Mouse (Mus musculus) hindbrain, embryonic 12.5 days (tissue): Measurements from ENCODE around the gene Fbxl5. TPM values are rescaled to one million over a fixed set of nuclear protein-coding genes. Genes with fewer than 3 reads are reported as not detected.

Experiments
- ATAC-seq: fragments of 200-750 bp; cut with Nextera tagmentation; 2 replicates; pipeline ENCODE4 v1.8.0; 2017; ENCODE audit warnings: moderate TSS enrichment; ENCODE audit not compliant: low FRiP score
- H3K27ac ChIP-seq: fragments of 300-500 bp; sonication (generic); 2 replicates; pipeline ENCODE4 v1.5.1; 2016; ENCODE audit warnings: mild to moderate bottlenecking
- H3K27me3 ChIP-seq: fragments of 300-500 bp; sonication (generic); 2 replicates; pipeline ENCODE4 v1.6.1; 2016; ENCODE audit warnings: mild to moderate bottlenecking
- H3K36me3 ChIP-seq: fragments of 300-500 bp; sonication (generic); 2 replicates; pipeline ENCODE4 v1.6.1; 2016; ENCODE audit warnings: mild to moderate bottlenecking
- H3K4me1 ChIP-seq: fragments of 300-500 bp; sonication (generic); 2 replicates; pipeline ENCODE4 v1.6.1; 2016
- H3K4me2 ChIP-seq: fragments of 300-500 bp; sonication (generic); replicated peaks from 2 replicates; pipeline ENCODE4 v1.6.1; 2016; ENCODE audit warnings: mild to moderate bottlenecking
- H3K4me3 ChIP-seq: fragments of 300-500 bp; sonication (generic); 2 replicates; pipeline ENCODE4 v1.5.1; 2016; ENCODE audit warnings: mild to moderate bottlenecking
- H3K9ac ChIP-seq: fragments of 300-500 bp; sonication (generic); 2 replicates; pipeline ENCODE4 v1.6.1; 2016; ENCODE audit warnings: mild to moderate bottlenecking, moderate library complexity
- H3K9me3 ChIP-seq: fragments of 300-500 bp; sonication (generic); replicated peaks from 2 replicates; pipeline ENCODE4 v1.6.1; 2016; ENCODE audit warnings: mild to moderate bottlenecking
- WGBS: fragments of 180-500 bp; shearing (Covaris S2); methylation state at CpG from one replicate; pipeline ENCODE4 v1.1.7; 2016; 5-methylcytosine and 5-hydroxymethylcytosine counted together
- polyA plus RNA-seq: library from polyadenylated mRNA; unstranded; fragments of >200 nt; fragmentation: Nextera tagmentation; extraction: Ambion mirVana; gene quantifications from 2 replicates; pipeline ENCODE4 v1.2.1, GENCODE M21; 2016

Gene Fbxl5
- polyA plus RNA-seq, 1 experiment from 2014 or later: 60.6 TPM

- Histone ChIP-seq H3K9me3 (no peaks in the 10 kb centered on the region), H3K9ac (no peak overlapping the region), H3K4me1 (0 out of 2 replicates have a peak, but pooled peaks cover 3% of the 10 kb centered on the region), H3K4me3 (no peak overlapping the region), H3K4me2 (no peak overlapping the region), H3K27ac (no peak overlapping the region), H3K36me3 (no peaks in the 10 kb centered on the region), H3K27me3 (no peaks in the 10 kb centered on the region)
- no peak for ATAC-seq
- WGBS: 79% methylated on average over 3 of the region's 3 CpGs
These were observed 1.4 kb upstream of the Fbxl5 start for GRCm38 (mm10) chr5:43822824-43823223.

- Histone ChIP-seq H3K27me3 (no peaks in the 10 kb centered on the region), H3K4me1 (0 out of 2 replicates have a peak, but pooled peaks cover 3% of the 10 kb centered on the region), H3K9ac (no peak overlapping the region), H3K27ac (no peak overlapping the region), H3K9me3 (no peaks in the 10 kb centered on the region), H3K4me2 (no peak overlapping the region), H3K36me3 (no peaks in the 10 kb centered on the region), H3K4me3 (no peak overlapping the region)
- WGBS: 85% methylated on average over 8 of the region's 8 CpGs
- no peak for ATAC-seq
These were observed 761 bp upstream of the Fbxl5 start for GRCm38 (mm10) chr5:43822199-43822598.

GRCm38 (mm10) chr5:43820785-43821184, 653 bp downstream of the Fbxl5 start:
- Histone ChIP-seq H3K4me1 (0 out of 2 replicates have a peak, but pooled peaks cover 3% of the 10 kb centered on the region), H3K36me3 (no peaks in the 10 kb centered on the region), H3K27ac (no peak overlapping the region), H3K27me3 (no peaks in the 10 kb centered on the region), H3K9ac (no peak overlapping the region), H3K9me3 (no peaks in the 10 kb centered on the region), H3K4me2 (no peak overlapping the region), H3K4me3 (no peak overlapping the region)
- 92% methylated on average over 11 of the region's 11 CpGs for WGBS
- no peak for ATAC-seq

DNA sequence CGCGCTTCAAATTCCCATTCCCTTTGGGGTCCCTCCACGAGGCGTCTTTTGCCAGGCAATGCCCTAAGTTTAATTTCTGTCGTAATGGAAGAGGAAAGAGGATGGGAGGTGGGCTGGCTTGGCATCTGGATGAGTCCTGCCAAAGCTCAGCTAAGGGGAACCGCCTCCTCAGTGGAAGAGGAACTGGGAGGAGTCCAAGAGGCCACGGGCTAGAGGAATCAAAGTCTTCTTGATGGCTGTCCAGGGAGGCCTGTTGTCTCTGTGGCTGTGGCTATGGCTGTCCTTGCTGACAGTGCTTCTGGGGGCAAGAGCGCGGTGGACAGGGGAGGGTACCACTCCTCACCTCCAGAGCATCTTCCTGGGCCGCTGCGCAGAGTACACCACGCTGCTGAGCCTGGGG, 2.7 kb downstream of the Fbxl5 start, which contains the start of gene Bst1:
Bst1 (plus strand) TSS at position 191 of the 400 bp plus-strand sequence.
- no peak for ATAC-seq
- Histone ChIP-seq H3K9me3 (no peaks in the 10 kb centered on the region), H3K9ac (no peak within 1 kb of the TSS), H3K4me3 (no peak within 1 kb of the TSS), H3K4me2 (no peak within 1 kb of the TSS), H3K4me1 (0 out of 2 replicates have a peak, but pooled peaks cover 3% of the 10 kb centered on the region), H3K27me3 (no peaks in the 10 kb centered on the region), H3K36me3 (no peaks in the 10 kb centered on the region), H3K27ac (no peak within 1 kb of the TSS)
- WGBS: 48% methylated on average over 12 of the region's 12 CpGs

GRCm38 (mm10) chr5:43815769-43816168, 5.7 kb downstream of the Fbxl5 start:
- 48% methylated on average over 1 of the region's 1 CpGs for WGBS
- Histone ChIP-seq H3K36me3 (no peaks in the 10 kb centered on the region), H3K9ac (no peak overlapping the region), H3K4me1 (0 out of 2 replicates have a peak, but pooled peaks cover 3% of the 10 kb centered on the region), H3K27me3 (no peaks in the 10 kb centered on the region), H3K4me2 (no peak overlapping the region), H3K27ac (no peak overlapping the region), H3K9me3 (no peaks in the 10 kb centered on the region), H3K4me3 (no peak overlapping the region)
- no peak for ATAC-seq

DNA sequence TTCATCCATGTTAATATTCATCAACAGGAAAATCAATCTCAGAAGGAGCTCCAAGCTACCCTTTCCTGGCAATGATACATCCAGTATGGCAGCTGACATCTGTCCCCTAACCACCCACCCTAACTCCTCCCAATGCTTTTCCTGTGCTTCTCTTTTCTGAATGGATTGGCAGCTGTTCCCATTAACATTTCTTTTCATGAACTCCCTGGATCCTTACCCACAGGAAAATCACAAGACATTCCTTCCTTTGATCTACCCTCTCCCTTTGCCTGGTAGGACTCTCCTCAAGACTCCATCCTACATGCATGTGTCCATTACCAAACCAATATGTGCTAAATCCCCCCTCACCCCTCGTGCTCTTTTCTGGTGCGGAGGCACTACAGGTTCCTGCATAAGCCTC, 6.9 kb downstream of the Fbxl5 start:
- H3K4me2 ChIP-seq: no peak overlapping the region
- 0 out of 2 replicates have a peak, but pooled peaks cover 3% of the 10 kb centered on the region for H3K4me1 ChIP-seq
- no peak overlapping the region for H3K4me3 ChIP-seq
- no peak for ATAC-seq
- no peaks in the 10 kb centered on the region for H3K9me3 ChIP-seq
- no peaks in the 10 kb centered on the region for H3K36me3 ChIP-seq
- no peak overlapping the region for H3K27ac ChIP-seq
- 84% methylated on average over 2 of the region's 2 CpGs for WGBS
- H3K9ac ChIP-seq: no peak overlapping the region
- H3K27me3 ChIP-seq: no peaks in the 10 kb centered on the region

DNA sequence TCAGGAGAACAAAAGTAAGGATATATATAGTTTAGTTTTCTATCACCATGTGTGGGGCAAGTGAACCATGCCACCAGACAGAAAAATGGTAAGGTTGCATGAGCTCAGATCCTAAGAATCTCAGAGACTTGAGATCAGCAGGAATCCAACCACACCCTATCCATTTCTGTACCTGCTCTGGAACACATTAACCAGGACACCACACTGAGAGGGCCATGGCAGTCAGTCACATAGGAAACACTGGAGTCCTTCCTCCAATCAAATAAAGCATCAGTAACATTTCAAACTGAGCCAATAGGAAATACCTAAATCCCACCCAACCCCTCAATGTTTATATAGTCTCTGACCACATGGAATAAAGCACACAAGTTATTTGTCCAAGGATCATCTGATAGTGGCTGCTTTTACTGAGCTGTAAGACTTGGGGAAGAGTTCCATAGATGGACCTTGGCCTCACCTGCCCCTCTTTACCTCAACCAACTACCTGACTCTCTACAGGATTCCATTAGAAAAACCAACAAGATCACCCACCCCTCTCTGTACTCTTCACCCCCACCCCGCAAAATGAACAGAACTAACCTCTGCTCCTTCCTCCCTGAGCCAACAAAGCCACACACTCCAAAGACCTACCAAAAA, 10.9 kb downstream of the Fbxl5 start:
- Histone ChIP-seq H3K27ac (no peak overlapping the region), H3K4me3 (no peak overlapping the region), H3K9ac (no peak overlapping the region), H3K27me3 (no peaks in the 10 kb centered on the region; the same call in 1 of the 2 replicates), H3K36me3 (no peaks in the 10 kb centered on the region), H3K9me3 (no peaks in the 10 kb centered on the region), H3K4me1 (peaks cover 2% of the 10 kb centered on the region; the same call in 1 of the 2 replicates), H3K4me2 (no peak overlapping the region)
- WGBS: 80% methylated on average over 1 of the region's 1 CpGs
- no peak for ATAC-seq

GRCm38 (mm10) chr5:43807744-43808696, 13.4 kb downstream of the Fbxl5 start:
- ATAC-seq: peak; percentile 98
- no peaks in the 10 kb centered on the region for H3K36me3 ChIP-seq
- H3K27me3 ChIP-seq: no peaks in the 10 kb centered on the region; the same call in 1 of the 2 replicates
- peak overlapping the region; percentile 69 for H3K4me2 ChIP-seq
- H3K27ac ChIP-seq: peak overlapping the region; percentile 84
- peak overlapping the region; percentile 48 for H3K4me3 ChIP-seq
- H3K4me1 ChIP-seq: peaks cover 2% of the 10 kb centered on the region; the same call in 1 of the 2 replicates
- peak overlapping the region; percentile 71 for H3K9ac ChIP-seq
- WGBS: 4% methylated on average over 48 of the region's 48 CpGs
- H3K9me3 ChIP-seq: no peaks in the 10 kb centered on the region

- Histone ChIP-seq H3K9ac (no peak overlapping the region), H3K4me2 (no peak overlapping the region), H3K4me1 (peaks cover 2% of the 10 kb centered on the region; the same call in 1 of the 2 replicates), H3K9me3 (no peaks in the 10 kb centered on the region), H3K36me3 (no peaks in the 10 kb centered on the region), H3K27ac (no peak overlapping the region), H3K4me3 (no peak overlapping the region), H3K27me3 (no peaks in the 10 kb centered on the region; the same call in 1 of the 2 replicates)
- ATAC-seq: no peak
- 81% methylated on average over 4 of the region's 4 CpGs for WGBS
These were observed 14.5 kb downstream of the Fbxl5 start for GRCm38 (mm10) chr5:43806914-43807313.

GRCm38 (mm10) chr5:43806340-43806739, 15.1 kb downstream of the Fbxl5 start:
- no peak for ATAC-seq
- no peaks in the 10 kb centered on the region; the same call in 1 of the 2 replicates for H3K27me3 ChIP-seq

GRCm38 (mm10) chr5:43805401-43805800, 16.0 kb downstream of the Fbxl5 start:
- H3K27me3 ChIP-seq: no peaks in the 10 kb centered on the region; the same call in 1 of the 2 replicates
- peaks cover 2% of the 10 kb centered on the region; the same call in 1 of the 2 replicates for H3K4me1 ChIP-seq
- H3K4me2 ChIP-seq: no peak overlapping the region
- no peaks in the 10 kb centered on the region for H3K36me3 ChIP-seq
- H3K4me3 ChIP-seq: no peak overlapping the region
- 91% methylated on average over 2 of the region's 2 CpGs for WGBS
- no peak for ATAC-seq
- H3K27ac ChIP-seq: no peak overlapping the region
- H3K9me3 ChIP-seq: no peaks in the 10 kb centered on the region
- no peak overlapping the region for H3K9ac ChIP-seq

More at GRCm38 (mm10) chr5:43806340-43806739, 15.1 kb downstream of the Fbxl5 start:
- WGBS: 94% methylated on average over 7 of the region's 7 CpGs
- no peaks in the 10 kb centered on the region for H3K36me3 ChIP-seq
- H3K4me2 ChIP-seq: no peak overlapping the region
- peaks cover 2% of the 10 kb centered on the region; the same call in 1 of the 2 replicates for H3K4me1 ChIP-seq
- H3K27ac ChIP-seq: no peak overlapping the region
- H3K9me3 ChIP-seq: no peaks in the 10 kb centered on the region
- no peak overlapping the region for H3K9ac ChIP-seq
- H3K4me3 ChIP-seq: no peak overlapping the region

- ATAC-seq: no peak
These were observed 19.6 kb downstream of the Fbxl5 start for GRCm38 (mm10) chr5:43801798-43802197.

More at GRCm38 (mm10) chr5:43801798-43802197, 19.6 kb downstream of the Fbxl5 start:
- 94% methylated on average over 4 of the region's 4 CpGs for WGBS
- H3K4me3 ChIP-seq: no peak overlapping the region
- H3K4me1 ChIP-seq: no peaks in the 10 kb centered on the region
- H3K9ac ChIP-seq: no peak overlapping the region
- no peak overlapping the region for H3K27ac ChIP-seq
- no peaks in the 10 kb centered on the region; the same call in 1 of the 2 replicates for H3K27me3 ChIP-seq
- H3K36me3 ChIP-seq: no peaks in the 10 kb centered on the region
- H3K9me3 ChIP-seq: no peaks in the 10 kb centered on the region
- H3K4me2 ChIP-seq: no peak overlapping the region
